Mouse (Mus musculus): ENCODE results near the gene Ccdc141.

DNA sequence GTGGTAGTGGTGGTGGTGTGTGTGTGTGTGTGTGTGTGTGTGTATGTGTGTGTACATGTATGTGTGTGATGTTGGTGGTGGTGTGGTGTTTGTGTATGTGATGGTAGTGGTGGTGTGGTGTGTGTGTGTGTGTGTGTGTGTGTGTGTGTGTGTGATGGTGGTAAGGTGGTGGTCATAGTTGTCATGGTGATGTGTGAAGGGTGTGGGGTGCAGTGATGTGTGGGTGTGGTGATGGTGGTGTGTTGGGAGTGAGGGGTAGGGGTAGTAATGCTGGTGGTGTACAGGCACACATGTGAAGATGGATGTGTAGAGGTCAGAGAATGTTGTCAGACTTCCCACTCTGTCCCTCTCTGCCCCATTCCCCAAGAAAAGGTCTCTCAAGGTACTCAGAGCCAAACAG is 85.1 kb downstream of the Ccdc141 start:
- no peak for TF ChIP-seq EP300 (IDR thresholded peaks at IDR 0.05; ENCODE audit: low read depth)
- TF ChIP-seq CTCF (IDR thresholded peaks at IDR 0.05; ENCODE audit: low read depth) = no peak
